Mouse (Mus musculus) cerebellum, adult 2 months (tissue): Measurements from ENCODE around the gene Smox. TPM values are rescaled to one million over a fixed set of nuclear protein-coding genes. Genes with fewer than 3 reads are reported as not detected.

Experiments used
- DNase-seq, 2 experiments: peaks; one replicate each; pipeline ENCODE4 v3.0.0; 2021
- H3K27ac ChIP-seq: fragments of 200-500 bp; 2 replicates; pipeline ENCODE4 v1.5.1; 2012; ENCODE audit warnings: low read length, control low read depth, inconsistent platforms; ENCODE audit not compliant: insufficient read depth
- H3K27me3 ChIP-seq: fragments of 200-500 bp; 2 replicates; pipeline ENCODE4 v1.6.1; 2012; ENCODE audit warnings: inconsistent platforms, mild to moderate bottlenecking, low read length, moderate library complexity; ENCODE audit not compliant: control insufficient read depth, insufficient read depth
- H3K4me1 ChIP-seq: fragments of 200-500 bp; 2 replicates; pipeline ENCODE4 v1.6.1; 2011; ENCODE audit warnings: low read length; ENCODE audit not compliant: control insufficient read depth, insufficient read depth
- H3K4me3 ChIP-seq: fragments of 200-500 bp; replicated peaks from 2 replicates; pipeline ENCODE3; 2011; ENCODE audit warnings: mild to moderate bottlenecking, low read depth, low read length, control low read depth; ENCODE audit not compliant: insufficient read depth
- CTCF ChIP-seq: fragments of 200-500 bp; IDR thresholded peaks from 2 replicates; pipeline ENCODE4 v1.5.1; 2011; ENCODE audit warnings: low read depth, mild to moderate bottlenecking, control low read depth, low read length, moderate library complexity, borderline replicate concordance; ENCODE audit not compliant: insufficient read depth
- POLR2A ChIP-seq: fragments of 200-500 bp; IDR thresholded peaks from 2 replicates; pipeline ENCODE4 v1.6.1; 2011; ENCODE audit warnings: low read length, control low read depth, borderline replicate concordance; ENCODE audit not compliant: insufficient read depth
- WGBS: fragments of 180-500 bp; shearing (Covaris S2); methylation state at CpG from one replicate; pipeline ENCODE4 v1.1.7; 2018; 5-methylcytosine and 5-hydroxymethylcytosine counted together
- polyA plus RNA-seq: library from polyadenylated mRNA; depleted of rRNA; stranded (reverse); fragments of >200 nt; gene quantifications from 2 replicates; pipeline ENCODE4 v1.2.3, GENCODE M21; 2012

Smox gene
- polyA plus RNA-seq, 1 experiment = 93.4 TPM

- 96% methylated on average over 3 of the region's 3 CpGs for WGBS
- Histone ChIP-seq H3K4me3 (no peak overlapping the region), H3K4me1 (peaks cover 4% of the 10 kb centered on the region; the same call in 1 of the 2 replicates), H3K27me3 (no peaks in the 10 kb centered on the region), H3K27ac (no peak overlapping the region)
- DNase-seq = no peak
- TF ChIP-seq CTCF (no peak), POLR2A (no peak)
These were observed 5.2 kb upstream of the Smox start for GRCm38 (mm10) chr2:131486046-131486445.

GRCm38 (mm10) chr2:131487337-131487736 is 4.0 kb upstream of the Smox start:
- H3K27ac ChIP-seq = no peak overlapping the region
- WGBS = 74% methylated on average over 5 of the region's 5 CpGs
- peaks cover 4% of the 10 kb centered on the region; the same call in 1 of the 2 replicates for H3K4me1 ChIP-seq
- DNase-seq = no peak
- H3K4me3 ChIP-seq = no peak overlapping the region
- H3K27me3 ChIP-seq = no peaks in the 10 kb centered on the region
- TF ChIP-seq CTCF = no peak
- no peak for TF ChIP-seq POLR2A

- 49% methylated on average over 4 of the region's 4 CpGs for whole genome bisulfite sequencing
- Histone ChIP-seq H3K27me3 (no peaks in the 10 kb centered on the region), H3K4me1 (peaks cover 8% of the 10 kb centered on the region; the same call in 1 of the 2 replicates), H3K4me3 (no peak overlapping the region), H3K27ac (no peak overlapping the region)
- TF ChIP-seq POLR2A (no peak), CTCF (no peak)
- DNase-seq = no peak
These were observed 3.0 kb upstream of the Smox start for GRCm38 (mm10) chr2:131488261-131488660.

- TF ChIP-seq CTCF = peak; percentile 44; the same call in 1 of the 2 replicates
- TF ChIP-seq POLR2A = no peak
- H3K27ac ChIP-seq = no peak overlapping the region
- no peak overlapping the region for H3K4me3 ChIP-seq
- peaks cover 8% of the 10 kb centered on the region; the same call in 1 of the 2 replicates for H3K4me1 ChIP-seq
- WGBS = 94% methylated on average over 2 of the region's 2 CpGs
- H3K27me3 ChIP-seq = no peaks in the 10 kb centered on the region
- DNase-seq = no peak
These were observed 2.4 kb upstream of the Smox start for GRCm38 (mm10) chr2:131488870-131489269.

- peaks cover 8% of the 10 kb centered on the region; the same call in 1 of the 2 replicates for H3K4me1 ChIP-seq
- no peak for TF ChIP-seq CTCF
- no peak for TF ChIP-seq POLR2A
- peak; percentile 54 to 85 for DNase-seq
- H3K27me3 ChIP-seq = no peaks in the 10 kb centered on the region
- WGBS = 23% methylated on average over 4 of the region's 4 CpGs
- no peak overlapping the region for H3K4me3 ChIP-seq
- H3K27ac ChIP-seq = no peak overlapping the region
These were observed 1.7 kb upstream of the Smox start for GRCm38 (mm10) chr2:131489591-131489990.

- TF ChIP-seq POLR2A (peak; percentile 67), CTCF (no peak)
- peak; percentile 86 to 88 for DNase-seq
- under 1% methylated on average over 78 of the region's 102 CpGs for WGBS
- Histone ChIP-seq H3K27me3 (no peaks in the 10 kb centered on the region), H3K4me1 (peaks cover 8% of the 10 kb centered on the region; the same call in 1 of the 2 replicates), H3K4me3 (peak overlapping the region; percentile 82), H3K27ac (peak overlapping the region; percentile 81)
These were observed 655 bp downstream of the Smox start for GRCm38 (mm10) chr2:131491707-131492595.

GRCm38 (mm10) chr2:131492596-131493139 is 1.4 kb downstream of the Smox start:
- no peak for TF ChIP-seq CTCF
- no peak for TF ChIP-seq POLR2A
- H3K4me3 ChIP-seq = peak overlapping the region; percentile 82
- 15% methylated on average over 10 of the region's 10 CpGs for WGBS
- no peaks in the 10 kb centered on the region for H3K27me3 ChIP-seq
- H3K27ac ChIP-seq = peak overlapping the region; percentile 81; the same call in 1 of the 2 replicates
- no peak for DNase-seq
- H3K4me1 ChIP-seq = peaks cover 9% of the 10 kb centered on the region; the same call in 1 of the 2 replicates
